Mouse (Mus musculus): ENCODE measurements around the gene Mars. TPM values are rescaled to one million over a fixed set of nuclear protein-coding genes. Genes with fewer than 3 reads are reported as not detected.
A peak's percentile ranks its signal among the peaks of the same experiment; 100 is the strongest.

Gene Mars
- total and polyA plus RNA-seq, 3 experiments = 36.6 to 47.7 (median 42.6) TPM

- H3K4me3 ChIP-seq = no peak overlapping the region
- no peaks in the 10 kb centered on the region for H3K36me3 ChIP-seq (ENCODE audit: control insufficient read depth, insufficient read depth, low read length)
- no peak overlapping the region for H3K9ac ChIP-seq (ENCODE audit: low read depth, low read length)
- no peaks in the 10 kb centered on the region for H3K4me1 ChIP-seq (ENCODE audit: control insufficient read depth, insufficient read depth, low read length)
- peaks cover 3% of the 10 kb centered on the region; the same call in 1 of the 2 replicates for H3K27me3 ChIP-seq (ENCODE audit: control insufficient read depth, insufficient read depth, low read length)
- intact Hi-C loops (cut with DNase I) = no loop called here
- no peaks in the 10 kb centered on the region for H3K79me2 ChIP-seq (replicated peaks; ENCODE audit: control insufficient read depth, insufficient read depth, low read length)
- no peak for DNase-seq
- 56% methylated on average over 5 of the region's 5 CpGs for WGBS
- TF ChIP-seq POLR2A (IDR thresholded peaks at IDR 0.05; ENCODE audit: insufficient read depth, low read depth, low read length) (no peak), CTCF (IDR thresholded peaks at IDR 0.05) (peak; percentile 55)
- H3K27ac ChIP-seq = no peak overlapping the region
Measured at GRCm38 (mm10) chr10:127333152-127333551, 21.6 kb upstream of the Mars start.

- Histone ChIP-seq H3K79me2 (replicated peaks; ENCODE audit: control insufficient read depth, insufficient read depth, low read length) (no peaks in the 10 kb centered on the region), H3K27me3 (ENCODE audit: control insufficient read depth, insufficient read depth, low read length) (peaks cover 3% of the 10 kb centered on the region; the same call in 1 of the 2 replicates), H3K27ac (no peak overlapping the region), H3K4me1 (ENCODE audit: control insufficient read depth, insufficient read depth, low read length) (no peaks in the 10 kb centered on the region), H3K4me3 (no peak overlapping the region), H3K36me3 (ENCODE audit: control insufficient read depth, insufficient read depth, low read length) (no peaks in the 10 kb centered on the region), H3K9ac (ENCODE audit: low read depth, low read length) (no peak overlapping the region)
- WGBS = 35% methylated on average over 31 of the region's 31 CpGs
- TF ChIP-seq EP300 (IDR thresholded peaks at IDR 0.05; ENCODE audit: insufficient read depth, low read depth, low read length) = no peak
- TF ChIP-seq POLR2A (IDR thresholded peaks at IDR 0.05; ENCODE audit: insufficient read depth, low read depth, low read length) = no peak
- peak; percentile 16; the same call in 1 of the 2 replicates for TF ChIP-seq CTCF (IDR thresholded peaks at IDR 0.05)
- no peak for DNase-seq
- intact Hi-C loops (cut with DNase I) = no loop called here
Measured at GRCm38 (mm10) chr10:127332211-127332874, 20.8 kb upstream of the Mars start.

- intact Hi-C loops (cut with DNase I) = no loop called here
Measured at GRCm38 (mm10) chr10:127330212-127330611, 18.6 kb upstream of the Mars start.

GRCm38 (mm10) chr10:127327461-127328145 lies 16.0 kb upstream of the Mars start:
- DNase-seq = no peak
- Histone ChIP-seq H3K27ac (no peak overlapping the region), H3K4me1 (ENCODE audit: control insufficient read depth, insufficient read depth, low read length) (no peaks in the 10 kb centered on the region), H3K4me3 (no peak overlapping the region), H3K79me2 (replicated peaks; ENCODE audit: control insufficient read depth, insufficient read depth, low read length) (no peaks in the 10 kb centered on the region), H3K9ac (ENCODE audit: low read depth, low read length) (no peak overlapping the region), H3K27me3 (ENCODE audit: control insufficient read depth, insufficient read depth, low read length) (peaks cover 2% of the 10 kb centered on the region; the same call in 1 of the 2 replicates), H3K36me3 (ENCODE audit: control insufficient read depth, insufficient read depth, low read length) (no peaks in the 10 kb centered on the region)
- TF ChIP-seq CTCF (IDR thresholded peaks at IDR 0.05) = no peak
- TF ChIP-seq EP300 (IDR thresholded peaks at IDR 0.05; ENCODE audit: insufficient read depth, low read depth, low read length) = no peak
- no peak for TF ChIP-seq POLR2A (IDR thresholded peaks at IDR 0.05; ENCODE audit: insufficient read depth, low read depth, low read length)
- 45% methylated on average over 18 of the region's 18 CpGs for WGBS
- intact Hi-C loops (cut with DNase I) = loop anchor here (5.0 kb wide), 1 partner anchor 155 kb away; no protein-coding TSS in a partner anchor

More at GRCm38 (mm10) chr10:127330212-127330611, 18.6 kb upstream of the Mars start:
- Histone ChIP-seq H3K27ac (no peak overlapping the region), H3K9ac (ENCODE audit: low read depth, low read length) (no peak overlapping the region), H3K79me2 (replicated peaks; ENCODE audit: control insufficient read depth, insufficient read depth, low read length) (no peaks in the 10 kb centered on the region), H3K27me3 (ENCODE audit: control insufficient read depth, insufficient read depth, low read length) (peaks cover 5% of the 10 kb centered on the region; the same call in 1 of the 2 replicates), H3K4me1 (ENCODE audit: control insufficient read depth, insufficient read depth, low read length) (no peaks in the 10 kb centered on the region), H3K36me3 (ENCODE audit: control insufficient read depth, insufficient read depth, low read length) (no peaks in the 10 kb centered on the region), H3K4me3 (no peak overlapping the region)
- DNase-seq = no peak
- 72% methylated on average over 7 of the region's 7 CpGs for WGBS
- TF ChIP-seq POLR2A (IDR thresholded peaks at IDR 0.05; ENCODE audit: insufficient read depth, low read depth, low read length) (no peak), EP300 (IDR thresholded peaks at IDR 0.05; ENCODE audit: insufficient read depth, low read depth, low read length) (no peak), CTCF (IDR thresholded peaks at IDR 0.05) (no peak)

- H3K36me3 ChIP-seq (ENCODE audit: control insufficient read depth, insufficient read depth, low read length) = no peaks in the 10 kb centered on the region
- intact Hi-C loops (cut with DNase I) = loop anchor here (5.0 kb wide), 1 partner anchor 155 kb away; no protein-coding TSS in a partner anchor
- peaks cover 2% of the 10 kb centered on the region; the same call in 1 of the 2 replicates for H3K27me3 ChIP-seq (ENCODE audit: control insufficient read depth, insufficient read depth, low read length)
- WGBS = 12% methylated on average over 29 of the region's 29 CpGs
- TF ChIP-seq POLR2A (IDR thresholded peaks at IDR 0.05; ENCODE audit: insufficient read depth, low read depth, low read length) (no peak), CTCF (IDR thresholded peaks at IDR 0.05) (no peak), EP300 (IDR thresholded peaks at IDR 0.05; ENCODE audit: insufficient read depth, low read depth, low read length) (no peak)
- DNase-seq = peak in 1 of 2 experiments; percentile 47
- H3K27ac ChIP-seq = peak overlapping the region; percentile 13; the same call in 1 of the 2 replicates
- H3K4me1 ChIP-seq (ENCODE audit: control insufficient read depth, insufficient read depth, low read length) = no peaks in the 10 kb centered on the region
- peak overlapping the region; percentile 55 for H3K4me3 ChIP-seq
- peak overlapping the region; percentile 64 for H3K9ac ChIP-seq (ENCODE audit: low read depth, low read length)
- no peaks in the 10 kb centered on the region for H3K79me2 ChIP-seq (replicated peaks; ENCODE audit: control insufficient read depth, insufficient read depth, low read length)
Measured at GRCm38 (mm10) chr10:127326828-127327227, 15.2 kb upstream of the Mars start.
